Comparison of ENCODE assay signal across 16 mouse cellular contexts in genomic region chr14:55242664-55243063, GRCm38 (mm10). TPM values are rescaled to one million over a fixed set of nuclear protein-coding genes. Genes with fewer than 3 reads are reported as not detected.
DNase-seq lines count a peak whose midpoint lies in the region; ATAC-seq lines count a peak whose summit lies in the region.
"Had no signal": no experiment of that assay in that cellular context is flagged by ENCODE, and none has a peak within 500 bp of the region (broad histone marks: within the 10 kb centered on the region; RNA-seq: fewer than 3 reads in every experiment).

No protein-coding gene starts in this region.

- intact Hi-C loops in left cerebral cortex, postnatal 14 days (cut with DNase I), result no loop called here

- DNase-seq in frontal cortex, postnatal 25 days (ENCODE audit: low spot score in 2 of 2), result no peak
- peak; percentile 43 for DNase-seq in Muller cell, postnatal 12 days (ENCODE audit: inconsistent ontology term)
- peak; percentile 59 for DNase-seq in cerebellum, adult 9-11 months
- no peak for DNase-seq in left cerebral cortex, postnatal 14 days (ENCODE audit: low spot score in 2 of 2)
- DNase-seq in retina, postnatal 1 day, result no peak
- DNase-seq: adrenal gland, adult 2 months; gastrocnemius, postnatal 10 days; kidney, adult 2 months; kidney, postnatal 14 days; lung, embryonic 14.5 days; lung, postnatal 36 days had no signal

- peak; percentile 59; the same call in 1 of the 2 replicates for ATAC-seq in frontal cortex, adult (ENCODE audit: low TSS enrichment)
- ATAC-seq in cerebellum, adult (ENCODE audit: insufficient number of reproducible peaks, low FRiP score, low TSS enrichment), result peak; percentile 74; the same call in 1 of the 2 replicates
- ATAC-seq: liver, embryonic 12.5 days had no signal

RNA-seq across cellular contexts. Expression of gene Dhrs2, which starts 20.9 kb away (rescaled TPM):
- total RNA-seq in left cerebral cortex, postnatal 14 days (2021), result not detected
- total RNA-seq: adrenal gland, adult 2 months; gastrocnemius, postnatal 10 days; heart, adult 18-20 months; left cerebral cortex, adult 2 months had no signal

Comparison
In these comparisons a context has a peak if more than half of its experiments do, and no peak if none do; other contexts are left out.
1. DNase-seq: peak in Muller cell, postnatal 12 days (single experiment) and cerebellum, adult 9-11 months (single experiment); none in frontal cortex, postnatal 25 days (0 of 2), left cerebral cortex, postnatal 14 days (0 of 2) and retina, postnatal 1 day (single experiment).